Mouse (Mus musculus) olfactory bulb, adult 2 months (tissue): ENCODE results near the gene Ndufa5. TPM values are rescaled to one million over a fixed set of nuclear protein-coding genes. Genes with fewer than 3 reads are reported as not detected.

Source experiments
- H3K27ac ChIP-seq: fragments of 200-500 bp; 2 replicates; pipeline ENCODE4 v1.5.1; 2012; ENCODE audit warnings: low read depth, low read length; ENCODE audit not compliant: insufficient read depth
- H3K4me1 ChIP-seq: fragments of 200-500 bp; 2 replicates; pipeline ENCODE4 v1.6.1; 2012; ENCODE audit warnings: low read length; ENCODE audit not compliant: control insufficient read depth, insufficient read depth
- H3K4me3 ChIP-seq: fragments of 200-500 bp; 2 replicates; pipeline ENCODE4 v1.5.1; 2012; ENCODE audit warnings: mild to moderate bottlenecking, low read depth, low read length, moderate library complexity; ENCODE audit not compliant: insufficient read depth
- CTCF ChIP-seq: fragments of 200-500 bp; IDR thresholded peaks from 2 replicates; pipeline ENCODE4 v1.5.1; 2012; ENCODE audit warnings: low read depth, mild to moderate bottlenecking, low read length, moderate library complexity; ENCODE audit not compliant: insufficient read depth
- POLR2A ChIP-seq: fragments of 200-500 bp; IDR thresholded peaks from 2 replicates; pipeline ENCODE4 v1.6.1; 2012; ENCODE audit warnings: mild to moderate bottlenecking, low read depth, low read length, moderate library complexity; ENCODE audit not compliant: insufficient read depth
- WGBS: fragments of 180-500 bp; shearing (Covaris S2); methylation state at CpG from one replicate; pipeline ENCODE4 v1.1.7; 2018; 5-methylcytosine and 5-hydroxymethylcytosine counted together
- polyA plus RNA-seq: library from polyadenylated mRNA; stranded (reverse); fragments of >200 nt; gene quantifications from 2 replicates; pipeline ENCODE4 v1.2.4, GENCODE M21; 2012; ENCODE audit warnings: low replicate concordance; ENCODE audit not compliant: missing spikeins, insufficient read depth, insufficient read length

Gene Ndufa5
- polyA plus RNA-seq, 1 experiment, result not detected

DNA sequence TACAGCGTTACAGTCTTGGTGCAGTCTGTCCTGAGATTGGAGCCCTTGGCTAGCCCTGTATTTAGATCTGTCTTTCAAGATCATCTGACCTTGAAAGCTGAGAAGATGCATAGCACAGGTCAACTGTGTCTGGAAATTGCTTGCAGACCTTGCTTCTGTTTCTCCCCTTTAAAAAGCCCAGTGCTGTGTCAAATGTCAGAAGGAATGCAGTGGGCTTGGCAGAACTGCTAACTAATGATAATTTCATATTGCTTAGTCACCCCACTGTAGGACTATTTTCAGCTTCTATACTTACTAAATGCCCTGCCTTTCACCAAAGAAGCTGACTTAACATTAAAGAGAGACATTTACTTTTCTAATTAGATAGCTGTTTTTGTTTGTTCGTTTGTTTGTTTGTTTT lies 27.7 kb upstream of the Ndufa5 start:
- H3K27ac ChIP-seq, result no peak overlapping the region
- 86% methylated on average over 2 of the region's 2 CpGs for WGBS
- no peak overlapping the region for H3K4me3 ChIP-seq
- no peaks in the 10 kb centered on the region for H3K4me1 ChIP-seq
- TF ChIP-seq CTCF, result no peak
- no peak for TF ChIP-seq POLR2A

DNA sequence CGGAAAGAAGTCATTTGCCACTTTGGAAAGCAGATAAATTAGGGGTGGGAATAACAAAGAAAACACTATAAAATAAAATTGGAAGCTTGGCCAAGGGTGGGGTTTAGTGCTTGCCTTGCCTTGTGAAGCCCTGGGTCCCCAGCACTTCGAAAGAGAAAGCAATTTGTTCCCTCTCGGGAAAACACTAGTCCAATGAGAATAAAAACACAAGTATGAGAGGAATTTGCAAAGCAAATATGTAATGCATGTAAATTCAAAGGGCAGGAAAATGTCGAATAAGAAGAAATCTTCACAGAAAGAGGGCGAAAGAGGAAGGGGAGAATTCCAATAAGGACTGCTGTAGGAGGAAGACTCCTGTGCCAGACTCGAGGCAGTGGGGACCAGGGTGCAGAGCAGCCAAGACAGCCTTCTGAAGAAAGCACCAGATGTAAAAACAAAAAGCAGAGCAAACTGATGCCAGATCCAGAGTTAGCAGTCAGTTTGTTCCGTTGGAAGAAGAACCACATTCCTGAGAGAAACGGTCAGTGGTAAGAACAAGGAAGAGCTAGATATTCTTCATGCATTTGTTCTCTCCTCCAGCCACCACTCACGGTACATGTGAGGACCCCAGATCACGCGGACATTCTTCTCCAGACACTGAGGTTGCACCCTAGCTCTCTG lies 26.7 kb upstream of the Ndufa5 start:
- WGBS, result 67% methylated on average over 11 of the region's 11 CpGs
- Histone ChIP-seq H3K4me1 (no peaks in the 10 kb centered on the region), H3K27ac (no peak overlapping the region), H3K4me3 (no peak overlapping the region)
- TF ChIP-seq CTCF (no peak), POLR2A (no peak)

DNA sequence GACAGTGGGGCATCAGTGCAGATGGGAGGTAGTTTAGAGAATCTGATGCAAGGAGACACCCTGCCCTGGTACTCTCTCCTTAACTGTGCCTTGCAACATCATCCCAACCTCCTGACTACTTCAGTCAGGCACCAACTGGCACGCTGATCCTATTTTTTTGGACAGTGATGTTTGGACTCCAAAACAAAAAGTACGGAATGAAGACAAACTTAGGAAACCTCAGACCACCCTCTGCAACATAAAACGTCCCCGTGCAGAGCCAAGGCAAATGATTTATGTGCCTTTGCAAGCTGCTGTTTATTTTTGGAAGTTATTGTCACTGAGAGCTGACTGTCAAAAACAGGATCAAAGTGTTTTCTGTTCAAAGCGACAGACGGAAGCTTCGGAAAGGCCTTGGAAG lies 24.2 kb upstream of the Ndufa5 start:
- TF ChIP-seq POLR2A, result no peak
- TF ChIP-seq CTCF, result no peak
- WGBS, result 86% methylated on average over 7 of the region's 7 CpGs
- Histone ChIP-seq H3K4me1 (no peaks in the 10 kb centered on the region), H3K27ac (no peak overlapping the region), H3K4me3 (no peak overlapping the region)

DNA sequence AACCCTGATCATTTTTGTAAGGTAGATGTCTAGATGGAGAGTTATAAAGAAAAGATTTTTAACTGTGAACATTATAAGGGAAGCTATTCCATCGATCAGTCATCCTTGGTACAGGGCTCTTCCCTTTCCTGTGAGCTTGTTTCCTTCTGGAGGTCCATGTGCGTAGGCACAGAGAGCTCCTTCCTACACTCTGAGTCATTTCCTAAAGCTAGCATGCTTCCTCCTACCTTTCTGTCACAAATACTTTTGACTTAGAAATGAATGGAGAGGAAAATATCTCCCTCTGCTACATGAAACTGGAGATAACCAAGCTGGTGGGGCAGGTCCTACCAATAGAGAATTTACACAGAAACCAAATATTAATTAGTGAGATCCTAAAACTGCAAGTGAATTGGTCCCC lies 22.0 kb upstream of the Ndufa5 start:
- Histone ChIP-seq H3K4me3 (no peak overlapping the region), H3K27ac (no peak overlapping the region), H3K4me1 (no peaks in the 10 kb centered on the region)
- TF ChIP-seq POLR2A (no peak), CTCF (no peak)
- WGBS, result 61% methylated on average over 2 of the region's 2 CpGs

DNA sequence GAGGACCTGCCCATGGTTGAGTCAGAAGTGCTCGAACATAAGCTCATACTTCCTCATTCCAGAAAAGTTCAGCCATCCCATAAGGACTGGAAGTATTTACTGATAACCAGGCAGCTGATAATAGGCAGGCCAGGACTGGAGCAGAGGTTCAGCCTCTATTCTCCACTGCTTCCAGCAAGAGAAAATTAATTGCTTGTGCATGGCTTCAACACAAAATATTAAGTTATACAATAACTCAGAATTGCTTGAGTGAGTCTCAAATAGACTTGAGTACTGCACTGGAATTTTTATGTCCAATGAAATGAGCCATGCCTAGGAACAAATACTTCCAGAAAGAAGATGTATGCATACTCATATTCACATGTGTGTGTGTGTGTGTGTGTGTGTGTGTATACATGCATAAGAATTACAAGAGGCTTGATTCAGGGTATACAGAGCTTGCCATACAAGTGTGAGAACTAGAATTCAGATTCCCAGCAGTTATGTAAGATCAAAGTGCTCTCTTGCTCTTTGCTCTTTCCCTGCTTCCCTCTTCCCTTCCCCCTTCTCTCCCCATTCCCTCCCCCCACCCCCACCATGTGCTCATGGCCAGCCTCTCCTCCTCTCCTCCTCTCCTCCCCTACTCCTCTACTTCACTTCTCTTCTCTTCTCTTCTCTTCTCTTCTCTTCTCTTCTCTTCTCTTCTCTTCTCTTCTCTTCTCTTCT lies 19.1 kb upstream of the Ndufa5 start:
- H3K27ac ChIP-seq, result no peak overlapping the region
- 83% methylated on average over 1 of the region's 1 CpGs for WGBS

DNA sequence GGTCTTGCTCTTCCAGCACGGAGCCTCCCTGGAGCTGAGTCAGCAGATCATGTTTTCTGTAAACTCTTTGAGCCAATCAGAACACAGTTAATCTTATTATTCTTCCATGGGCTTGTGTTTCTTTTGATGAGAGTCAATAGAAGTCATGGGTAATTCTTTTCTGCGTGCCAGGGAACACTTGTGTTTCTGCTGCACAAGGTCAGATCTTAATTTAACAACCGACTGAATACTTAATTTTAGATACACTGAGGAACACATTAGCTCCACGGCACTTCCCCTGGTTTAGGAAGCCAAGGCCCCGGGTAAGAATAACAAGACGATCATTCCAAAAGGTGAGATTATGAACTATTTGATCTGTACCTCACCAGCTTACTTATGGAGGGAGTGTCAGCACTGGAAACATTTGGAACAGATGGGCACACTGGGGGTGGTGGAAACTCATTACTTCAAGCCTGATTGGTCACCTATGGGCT lies 15.3 kb upstream of the Ndufa5 start:
- TF ChIP-seq POLR2A, result no peak
- TF ChIP-seq CTCF, result no peak
- Histone ChIP-seq H3K4me3 (no peak overlapping the region), H3K27ac (no peak overlapping the region), H3K4me1 (no peaks in the 10 kb centered on the region)
- WGBS, result 66% methylated on average over 6 of the region's 6 CpGs

More for the DNA sequence above, 19.1 kb upstream of the Ndufa5 start:
- TF ChIP-seq POLR2A (no peak), CTCF (no peak)
- Histone ChIP-seq H3K4me3 (no peak overlapping the region), H3K4me1 (no peaks in the 10 kb centered on the region)

DNA sequence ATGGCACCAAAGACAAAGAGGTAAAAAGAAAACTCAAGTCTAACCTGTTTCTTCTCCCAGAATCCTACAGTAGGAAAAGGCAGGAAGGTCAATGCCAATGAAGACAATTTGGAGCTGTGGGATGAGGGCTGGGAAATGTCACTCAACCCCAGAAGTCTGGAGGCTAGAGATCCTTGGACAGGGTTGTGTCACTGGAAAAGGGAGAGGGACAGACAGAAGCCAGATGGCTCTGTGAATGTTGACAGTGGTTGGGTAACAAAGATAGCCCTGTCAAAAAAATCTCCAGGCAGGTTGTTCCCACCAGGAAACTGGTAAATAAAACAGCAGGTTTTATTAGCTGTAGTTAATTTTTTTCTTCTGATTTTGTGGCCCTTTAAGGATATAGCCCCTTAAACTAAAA lies 14.6 kb upstream of the Ndufa5 start:
- Histone ChIP-seq H3K27ac (no peak overlapping the region), H3K4me1 (no peaks in the 10 kb centered on the region), H3K4me3 (no peak overlapping the region)
- no peak for TF ChIP-seq POLR2A
- no peak for TF ChIP-seq CTCF

DNA sequence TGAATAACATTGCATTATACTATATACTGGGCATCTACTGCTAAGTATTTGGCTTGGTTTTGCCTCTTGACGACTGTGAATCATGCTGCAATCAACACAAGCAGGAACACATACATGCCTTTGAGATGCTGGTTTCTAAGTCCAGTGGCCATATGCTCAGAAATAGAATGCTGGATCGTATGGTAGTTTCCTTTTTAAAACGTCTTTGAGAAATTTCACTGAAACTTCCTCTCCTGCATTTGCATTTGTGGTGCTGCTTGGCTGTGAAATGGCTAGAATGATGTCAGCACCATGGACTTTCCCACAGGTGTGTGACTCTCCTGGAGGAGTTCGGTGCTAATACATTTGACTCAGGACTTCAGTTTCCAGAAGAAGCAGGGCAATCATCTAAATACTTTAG lies 12.3 kb upstream of the Ndufa5 start:
- no peaks in the 10 kb centered on the region for H3K4me1 ChIP-seq
- no peak overlapping the region for H3K4me3 ChIP-seq
- no peak overlapping the region for H3K27ac ChIP-seq
- no peak for TF ChIP-seq POLR2A
- no peak for TF ChIP-seq CTCF
- 79% methylated on average over 4 of the region's 4 CpGs for WGBS

DNA sequence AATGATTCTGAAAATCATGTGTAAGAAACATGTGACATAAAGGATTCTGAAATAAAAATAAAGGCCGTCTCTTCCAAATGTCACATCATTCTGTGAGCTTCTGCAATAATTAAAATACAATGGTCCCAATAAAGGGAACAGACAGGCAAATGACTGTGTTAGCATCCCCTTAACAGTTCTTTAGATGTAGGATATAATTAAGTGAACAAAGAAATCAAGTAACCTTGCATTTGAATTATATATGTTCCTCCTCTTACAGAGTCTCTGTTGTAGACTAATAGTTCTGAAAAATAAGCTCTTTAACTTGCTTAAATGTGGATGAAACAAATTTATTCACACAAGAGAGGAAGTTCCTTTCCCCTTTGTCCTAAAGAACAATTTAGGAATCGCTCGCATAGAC lies 10.6 kb upstream of the Ndufa5 start:
- Histone ChIP-seq H3K27ac (no peak overlapping the region), H3K4me3 (no peak overlapping the region), H3K4me1 (no peaks in the 10 kb centered on the region)
- TF ChIP-seq CTCF, result no peak
- no peak for TF ChIP-seq POLR2A
- 35% methylated on average over 3 of the region's 3 CpGs for WGBS
